Mouse (Mus musculus): ENCODE results near the gene Gm15097. TPM values are rescaled to one million over a fixed set of nuclear protein-coding genes. Genes with fewer than 3 reads are reported as not detected.

Gene Gm15097
- polyA plus RNA-seq (2012; rRNA removed; ENCODE audit: low replicate concordance), result not detected in 2 replicates

GRCm38 (mm10) chrX:149784173-149784572, at the start of gene Gm15097:
Gene Gm15097, plus strand, starts transcription at chrX:149784473.

Other genes with a start within 250 kb of the Gm15097 start
- not detected in 2 replicates for gene Gm10439, start 189.9 kb upstream of the Gm15097 start, polyA plus RNA-seq (2012; rRNA removed; ENCODE audit: low replicate concordance)
- not detected in 2 replicates for gene Gm15091, start 157.2 kb downstream of the Gm15097 start, polyA plus RNA-seq (2012; rRNA removed; ENCODE audit: low replicate concordance)

Measured in subcutaneous adipose tissue, adult 2 months (tissue).